Mouse (Mus musculus): ENCODE measurements at regions not wholly inside any gene's neighbourhood (a gene's known extent, or its start where the extent isn't known, plus 50 kb on each side); places are given as distances from the start of the nearest gene placed in this dataset.
A peak's percentile ranks its signal among the peaks of the same experiment; 100 is the strongest.

- TF ChIP-seq POLR2A (IDR thresholded peaks at IDR 0.05; ENCODE audit: extremely low read depth, insufficient read depth, low read length), result no peak
- peak; percentile 88 for TF ChIP-seq CTCF (IDR thresholded peaks at IDR 0.05; ENCODE audit: low read depth, low read length)
These were observed 131.8 kb upstream of the Topaz1 start for GRCm38 (mm10) chr9:122615351-122615750.

Measured in liver, adult 2 months (tissue).